Mouse (Mus musculus) liver, embryonic 13.5 days (tissue): ENCODE results near the gene Gm49721. TPM values are rescaled to one million over a fixed set of nuclear protein-coding genes. Genes with fewer than 3 reads are reported as not detected.
A peak's percentile ranks its signal among the peaks of the same experiment; 100 is the strongest.
"Not testable (repeated sequence)": the region's sequence is repeated elsewhere in the genome, so short reads cannot be mapped to it uniquely, and the experiment has no call there.

Experiments
- ATAC-seq: fragments of 200-750 bp; cut with Nextera tagmentation; 2 replicates; pipeline ENCODE4 v1.8.0; 2017; ENCODE audit warnings: low read depth, mild to moderate bottlenecking, moderate number of reproducible peaks, moderate library complexity
- DNase-seq: peaks from one replicate; pipeline ENCODE4 v3.0.0; 2022
- H3K27ac ChIP-seq: fragments of 300-500 bp; sonication (generic); 2 replicates; pipeline ENCODE4 v1.5.1; 2015; ENCODE audit warnings: moderate library complexity, mild to moderate bottlenecking, inconsistent platforms
- H3K27me3 ChIP-seq: fragments of 300-500 bp; sonication (generic); 2 replicates; pipeline ENCODE4 v1.6.1; 2015; ENCODE audit warnings: mild to moderate bottlenecking, inconsistent platforms
- H3K36me3 ChIP-seq: fragments of 300-500 bp; sonication (generic); 2 replicates; pipeline ENCODE4 v1.6.1; 2015; ENCODE audit warnings: mild to moderate bottlenecking, inconsistent platforms
- H3K4me1 ChIP-seq: fragments of 300-500 bp; sonication (generic); replicated peaks from 2 replicates; pipeline ENCODE4 v1.6.1; 2015; ENCODE audit warnings: inconsistent platforms
- H3K4me2 ChIP-seq: fragments of 300-500 bp; sonication (generic); 2 replicates; pipeline ENCODE4 v1.6.1; 2015; ENCODE audit warnings: inconsistent platforms, mild to moderate bottlenecking, moderate library complexity
- H3K4me3 ChIP-seq: fragments of 300-500 bp; sonication (generic); replicated peaks from 2 replicates; pipeline ENCODE4 v1.5.1; 2015; ENCODE audit warnings: mild to moderate bottlenecking, inconsistent platforms
- H3K9ac ChIP-seq: fragments of 300-500 bp; sonication (generic); 2 replicates; pipeline ENCODE4 v1.6.1; 2015; ENCODE audit warnings: mild to moderate bottlenecking, inconsistent platforms
- H3K9me3 ChIP-seq: fragments of 300-500 bp; sonication (generic); replicated peaks from 2 replicates; pipeline ENCODE4 v1.6.1; 2016; ENCODE audit warnings: inconsistent platforms
- WGBS: fragments of 180-500 bp; shearing (Covaris S2); methylation state at CpG from one replicate; pipeline ENCODE4 v1.1.7; 2015; ENCODE audit not compliant: insufficient replicate concordance; 5-methylcytosine and 5-hydroxymethylcytosine counted together
- polyA plus RNA-seq: library from polyadenylated mRNA; unstranded; fragments of >200 nt; fragmentation: Nextera tagmentation; extraction: Ambion mirVana; gene quantifications from 2 replicates; pipeline ENCODE4 v1.2.1, GENCODE M21; 2015

Gm49721 gene
- 0.09 TPM in 1 of 2 replicates, not detected in the other for polyA plus RNA-seq

DNA sequence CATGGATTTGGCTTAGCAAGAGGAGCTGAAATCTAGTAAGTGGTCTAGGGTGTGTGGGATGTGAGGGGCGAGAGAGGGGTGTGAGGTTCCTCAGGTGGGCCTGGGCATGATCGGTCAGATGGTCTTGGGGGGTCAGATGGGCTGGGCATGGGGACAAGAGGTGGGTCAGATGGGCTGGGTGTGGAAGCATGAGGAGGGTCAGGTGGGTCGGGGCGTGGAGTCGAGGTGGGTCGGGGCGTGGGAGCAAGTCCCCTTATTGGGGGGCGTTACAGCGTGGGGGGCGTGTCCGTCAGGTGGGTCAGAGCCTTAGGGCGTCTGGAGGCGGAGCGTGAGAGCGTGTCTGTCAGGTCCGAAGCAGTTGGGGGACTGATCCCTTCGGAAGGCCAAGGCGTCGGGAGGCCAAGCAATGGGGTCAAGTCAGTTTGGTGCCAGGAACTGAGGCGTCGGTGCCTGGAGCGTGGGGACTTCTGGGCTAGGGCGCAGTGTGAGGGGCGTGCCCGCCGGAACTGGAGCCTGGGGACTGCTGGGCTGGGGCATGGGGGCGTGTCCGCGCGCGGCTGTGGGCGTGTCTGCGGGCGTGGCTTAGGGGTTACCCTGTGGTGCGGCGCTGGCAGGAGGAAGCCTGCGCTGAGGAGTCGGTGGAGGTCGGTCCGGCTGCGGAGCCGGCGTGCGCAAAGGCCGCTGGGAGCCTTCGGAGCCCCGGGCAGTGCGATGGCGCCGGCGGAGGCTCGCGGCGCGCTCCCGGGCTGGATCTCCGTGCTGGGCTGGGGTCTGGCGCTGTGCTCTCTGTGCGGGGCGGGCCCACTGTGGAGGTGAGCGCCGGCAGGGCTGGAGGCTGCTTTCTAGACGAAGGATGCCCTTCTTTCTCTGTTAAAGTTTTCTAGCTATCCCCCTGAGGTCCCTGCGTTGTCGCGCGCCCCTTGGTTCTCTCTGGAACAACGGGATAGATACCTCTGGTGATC, at the start of gene Gm49721:
TSS of gene Gm49721 (plus strand) at position 618 of the 962 bp plus-strand sequence.
- Histone ChIP-seq H3K9ac (peak within 1 kb of the TSS; percentile 75), H3K27ac (peak within 1 kb of the TSS; percentile 55; the same call in 1 of the 2 replicates), H3K4me3 (peak within 1 kb of the TSS; percentile 67), H3K4me2 (peak within 1 kb of the TSS; percentile 78)
- H3K4me1 ChIP-seq, H3K27me3 ChIP-seq, H3K36me3 ChIP-seq, H3K9me3 ChIP-seq: not testable (repeated sequence)
- WGBS = 2% methylated on average over 44 of the region's 68 CpGs
- DNase-seq (peak; percentile 68), ATAC-seq (peak; percentile 98)

GRCm38 (mm10) chr17:6931625-6932024, 47.1 kb upstream of the Gm49721 start:
- H3K9me3 ChIP-seq, H3K4me2 ChIP-seq, H3K4me3 ChIP-seq, ATAC-seq, DNase-seq, H3K4me1 ChIP-seq, H3K27me3 ChIP-seq, H3K9ac ChIP-seq, H3K27ac ChIP-seq, H3K36me3 ChIP-seq: not testable (repeated sequence)
- 86% methylated on average over 6 of the region's 7 CpGs for whole genome bisulfite sequencing

DNA sequence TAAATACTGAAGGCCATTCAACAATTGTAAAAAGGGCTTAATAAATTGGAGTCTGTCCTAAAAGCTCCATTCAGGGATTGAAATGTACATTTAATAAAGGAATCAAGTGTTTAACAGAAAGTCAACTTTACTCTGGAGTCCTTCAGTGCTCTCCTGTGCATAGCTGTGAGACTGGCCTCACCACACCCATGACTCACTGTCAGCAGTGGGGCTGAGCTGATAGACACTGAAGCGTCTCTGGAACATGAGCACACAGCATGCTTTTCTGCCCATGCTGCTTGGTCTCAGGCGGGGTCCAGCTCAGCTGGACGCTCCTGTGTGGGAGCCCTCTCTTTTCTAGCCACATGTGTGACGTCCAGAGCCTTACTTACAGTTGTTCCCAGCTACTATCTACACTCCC, 36.1 kb upstream of the Gm49721 start:
- H3K4me2 ChIP-seq, H3K36me3 ChIP-seq, H3K9me3 ChIP-seq, ATAC-seq, H3K4me3 ChIP-seq, H3K4me1 ChIP-seq, DNase-seq, H3K9ac ChIP-seq, H3K27ac ChIP-seq, H3K27me3 ChIP-seq: not testable (repeated sequence)
- no CpG with 5 or more reads among the region's 4 CpGs for WGBS

GRCm38 (mm10) chr17:6947637-6947983, 31.1 kb upstream of the Gm49721 start:
- not testable (repeated sequence) for H3K4me1 ChIP-seq, H3K36me3 ChIP-seq, H3K27me3 ChIP-seq, DNase-seq, H3K27ac ChIP-seq, H3K9me3 ChIP-seq, ATAC-seq
- WGBS = no CpG with 5 or more reads among the region's 8 CpGs
- H3K4me3 ChIP-seq = peak overlapping the region; percentile 69
- peak overlapping the region; percentile 87 for H3K4me2 ChIP-seq
- peak overlapping the region; percentile 73; the same call in 1 of the 2 replicates for H3K9ac ChIP-seq

DNA sequence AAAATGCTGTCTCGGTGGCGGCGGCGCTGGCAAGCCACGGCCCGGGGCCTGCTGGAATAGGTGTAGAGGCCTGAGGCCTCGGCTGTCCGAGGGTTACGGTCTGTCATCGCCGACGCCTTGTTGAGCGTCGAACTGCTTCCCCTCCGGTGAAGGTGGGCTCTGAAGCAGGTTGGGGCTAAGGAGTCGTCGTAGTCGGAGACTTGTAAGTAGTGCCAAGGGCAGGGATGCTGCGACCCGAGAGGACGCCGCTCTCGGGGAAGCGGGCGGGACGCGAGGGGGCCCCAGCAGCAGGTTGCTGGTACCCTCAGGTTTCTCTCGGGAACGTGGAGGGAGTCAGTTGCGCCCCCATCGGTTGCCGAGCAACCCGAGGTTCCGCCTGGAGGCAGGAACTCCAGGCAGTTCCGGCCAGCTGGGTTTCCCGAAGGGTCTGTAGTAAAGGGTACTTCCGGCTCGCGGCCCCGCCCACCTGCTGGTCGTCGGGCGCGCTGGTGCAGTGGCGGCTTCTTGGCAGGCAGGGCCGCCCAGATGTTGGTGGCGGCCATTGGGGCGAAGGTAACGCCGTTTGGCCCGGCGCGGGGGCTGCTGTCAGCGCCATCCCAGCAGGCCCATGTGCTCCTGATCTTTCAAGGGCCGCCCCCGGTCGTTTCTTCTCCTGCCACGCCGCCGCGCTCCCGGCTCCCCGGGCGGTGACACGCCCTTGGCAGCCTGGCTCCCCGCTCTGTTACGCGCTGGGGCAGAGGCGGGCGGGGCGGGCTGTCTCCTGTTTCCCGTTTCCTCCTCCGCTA, 30.5 kb upstream of the Gm49721 start, which contains the start of gene Rsph3b:
TSS of gene Rsph3b (minus strand) at position 699 of the 785 bp plus-strand sequence.
- ATAC-seq (peak; percentile 93), DNase-seq (peak; percentile 70)
- not testable (repeated sequence) for H3K27me3 ChIP-seq, H3K9me3 ChIP-seq, H3K4me1 ChIP-seq, H3K36me3 ChIP-seq
- Histone ChIP-seq H3K4me2 (peak within 1 kb of the TSS; percentile 87), H3K9ac (peak within 1 kb of the TSS; percentile 73), H3K27ac (peak within 1 kb of the TSS; percentile 71), H3K4me3 (peak within 1 kb of the TSS; percentile 69)
- WGBS = under 1% methylated on average over 72 of the region's 73 CpGs

DNA sequence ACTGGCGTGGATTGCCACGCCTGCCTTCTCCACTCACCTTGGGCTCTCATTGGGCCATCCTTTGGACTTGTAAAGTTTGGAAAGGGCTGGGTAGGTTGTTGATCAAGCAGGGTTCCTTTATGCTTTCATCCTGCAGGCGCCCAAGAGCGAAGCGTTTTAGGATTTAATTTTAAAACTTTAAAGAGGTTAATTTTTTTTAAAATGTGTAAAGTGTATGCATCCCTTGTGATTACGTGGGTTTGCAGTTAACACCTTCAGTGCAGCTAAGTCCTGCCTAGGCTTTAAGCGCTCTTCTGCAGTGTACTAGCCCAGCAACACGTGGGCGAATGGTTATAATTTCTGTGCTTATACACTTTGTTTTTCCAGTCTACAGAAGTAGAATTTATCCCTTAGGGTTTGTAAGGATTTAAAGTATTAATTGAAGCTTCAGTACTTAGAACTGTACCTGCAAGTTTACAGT, 29.9 kb upstream of the Gm49721 start:
- H3K9me3 ChIP-seq, H3K4me1 ChIP-seq, H3K27me3 ChIP-seq, DNase-seq, H3K36me3 ChIP-seq: not testable (repeated sequence)
- H3K9ac ChIP-seq = peak overlapping the region; percentile 73
- H3K4me2 ChIP-seq = peak overlapping the region; percentile 87
- WGBS = 11% methylated on average over 9 of the region's 9 CpGs
- H3K27ac ChIP-seq = peak overlapping the region; percentile 71; the same call in 1 of the 2 replicates
- ATAC-seq = peak; percentile 34
- peak overlapping the region; percentile 69 for H3K4me3 ChIP-seq

- H3K9me3 ChIP-seq, H3K4me1 ChIP-seq, DNase-seq, ATAC-seq, H3K9ac ChIP-seq, H3K36me3 ChIP-seq, H3K4me3 ChIP-seq, H3K27me3 ChIP-seq, H3K27ac ChIP-seq, H3K4me2 ChIP-seq: not testable (repeated sequence)
- WGBS = 82% methylated on average over 7 of the region's 8 CpGs
Measured at GRCm38 (mm10) chr17:6958881-6959280, 19.8 kb upstream of the Gm49721 start.

- not testable (repeated sequence) for DNase-seq, ATAC-seq, H3K4me1 ChIP-seq, H3K36me3 ChIP-seq, H3K27ac ChIP-seq, H3K9me3 ChIP-seq, H3K27me3 ChIP-seq
- Histone ChIP-seq H3K4me3 (peak overlapping the region; percentile 69), H3K9ac (peak overlapping the region; percentile 79), H3K4me2 (peak overlapping the region; percentile 63)
- WGBS = 55% methylated on average over 5 of the region's 6 CpGs
Measured at GRCm38 (mm10) chr17:6959543-6960259, 19.0 kb upstream of the Gm49721 start.

DNA sequence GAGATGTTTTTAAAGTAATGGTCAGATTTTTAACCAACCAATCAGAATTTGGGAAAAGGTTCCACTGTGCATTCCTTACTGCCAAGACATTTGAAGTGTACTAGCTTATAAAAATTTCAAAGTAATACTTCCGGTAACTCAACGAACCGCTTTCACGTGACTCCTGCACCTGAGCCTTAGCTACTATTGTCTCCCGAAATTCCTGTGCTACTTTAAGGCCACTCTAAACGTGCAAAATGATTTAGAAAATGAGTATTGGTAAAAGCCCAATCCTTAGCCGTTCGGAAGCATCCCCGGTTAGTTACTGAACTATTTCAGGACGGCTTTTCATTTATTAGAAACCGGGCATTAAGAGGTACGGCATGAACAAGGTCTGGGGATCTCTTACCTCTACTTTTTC, 18.4 kb upstream of the Gm49721 start:
- H3K27me3 ChIP-seq, H3K9me3 ChIP-seq, ATAC-seq, DNase-seq, H3K36me3 ChIP-seq, H3K4me1 ChIP-seq, H3K27ac ChIP-seq: not testable (repeated sequence)
- WGBS = under 1% methylated on average over 12 of the region's 12 CpGs
- H3K9ac ChIP-seq = peak overlapping the region; percentile 79
- peak overlapping the region; percentile 69 for H3K4me3 ChIP-seq
- H3K4me2 ChIP-seq = peak overlapping the region; percentile 63

DNA sequence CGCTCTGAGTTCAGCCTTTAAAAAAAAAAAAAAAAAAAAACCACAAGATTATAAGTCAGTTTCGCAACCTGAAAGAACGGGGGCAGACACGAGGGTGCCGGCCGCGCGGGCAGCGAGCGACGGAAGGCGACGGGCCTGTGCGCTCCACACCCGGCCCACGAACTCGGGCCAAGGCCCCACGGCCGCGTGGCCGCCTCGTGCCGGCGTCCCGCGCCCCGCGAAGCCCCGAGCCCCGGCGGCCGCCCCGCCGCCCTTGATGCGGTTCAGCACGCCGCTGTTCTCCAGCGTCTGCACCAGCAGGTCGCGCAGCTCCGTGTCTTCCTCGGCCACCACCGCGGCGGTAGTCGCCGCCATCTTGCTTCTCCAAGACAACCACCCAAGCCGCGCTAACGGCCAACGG, 17.9 kb upstream of the Gm49721 start, which contains the start of gene Tagap1:
TSS of gene Tagap1 (minus strand) at position 381 of the 400 bp plus-strand sequence.
- Histone ChIP-seq H3K4me3 (peak within 1 kb of the TSS; percentile 69), H3K4me2 (peak within 1 kb of the TSS; percentile 63), H3K27ac (peak within 1 kb of the TSS; percentile 55), H3K9ac (peak within 1 kb of the TSS; percentile 79)
- not testable (repeated sequence) for DNase-seq, H3K4me1 ChIP-seq, H3K36me3 ChIP-seq, H3K9me3 ChIP-seq, H3K27me3 ChIP-seq
- under 1% methylated on average over 38 of the region's 51 CpGs for WGBS
- peak; percentile 40 for ATAC-seq
